Mouse (Mus musculus) spleen, adult 2 months (tissue): ENCODE measurements around the gene Dip2b.

Source experiments
- CTCF ChIP-seq: fragments of 200-500 bp; IDR thresholded peaks from 2 replicates; pipeline ENCODE4 v1.5.1; 2011; ENCODE audit warnings: mild to moderate bottlenecking, inconsistent platforms; ENCODE audit not compliant: insufficient read depth, insufficient read length, insufficient replicate concordance; ENCODE audit errors: extremely low read depth
- POLR2A ChIP-seq: fragments of 200-500 bp; IDR thresholded peaks from 2 replicates; pipeline ENCODE4 v1.6.1; 2011; ENCODE audit warnings: low read depth, low read length, inconsistent platforms

GRCm38 (mm10) chr15:100228535-100229336 lies 190.3 kb downstream of the Dip2b start:
- TF ChIP-seq CTCF (no peak), POLR2A (no peak)
